Mouse (Mus musculus): ENCODE measurements around the gene Tgfb1i1.

DNA sequence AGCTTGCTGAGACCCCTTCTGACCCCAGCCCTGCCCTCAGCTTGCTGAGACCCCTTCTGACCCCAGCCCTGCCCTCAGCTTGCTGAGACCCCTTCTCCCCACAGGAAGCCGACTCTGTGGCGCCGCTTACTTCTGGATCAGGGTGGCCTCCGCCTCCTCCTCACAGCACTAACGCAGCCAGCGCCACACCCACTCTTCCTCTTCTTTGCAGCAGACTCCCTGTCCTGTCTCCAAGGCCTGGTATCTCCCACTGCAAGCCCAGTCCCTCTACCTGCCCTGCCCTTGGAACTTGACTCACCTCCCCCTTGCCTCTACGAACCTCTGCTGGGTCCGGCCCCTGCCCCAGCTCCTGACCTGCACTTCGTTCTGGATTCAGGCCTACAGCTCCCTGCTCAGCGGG is 2.7 kb upstream of the Tgfb1i1 start:
- TF ChIP-seq CTCF (IDR thresholded peaks at IDR 0.05; ENCODE audit: extremely low read depth, insufficient read length, insufficient replicate concordance, low read depth, low read length) (no peak), POLR2A (IDR thresholded peaks at IDR 0.05; ENCODE audit: low read depth, low read length) (no peak)
